19 mouse cellular contexts compared by ENCODE assay signal in the genomic region with DNA sequence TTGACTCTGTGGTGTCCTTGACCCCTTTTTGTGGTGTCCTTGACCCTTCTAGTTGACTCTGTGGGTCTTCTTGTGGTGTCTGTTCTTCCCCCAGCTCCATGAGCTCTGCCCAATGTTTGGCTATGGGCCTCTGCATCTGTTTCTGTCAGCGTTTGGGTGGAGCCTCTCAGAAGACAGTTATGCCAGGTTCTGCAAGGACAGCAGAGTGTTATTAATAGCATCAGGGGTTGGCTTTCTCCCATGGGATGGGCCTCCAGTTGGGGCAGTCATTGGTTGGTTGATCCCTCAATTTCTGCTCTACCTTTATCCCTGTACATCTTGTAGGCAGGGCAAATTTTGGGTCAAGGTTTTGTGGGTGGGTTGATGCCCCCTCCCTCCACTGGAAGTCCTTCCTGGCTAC.
DNase-seq lines count a peak whose midpoint lies in the region; ATAC-seq lines count a peak whose summit lies in the region.
"Had no signal": no experiment of that assay in that cellular context is flagged by ENCODE, and none has a peak within 500 bp of the region (broad histone marks: within the 10 kb centered on the region; RNA-seq: fewer than 3 reads in every experiment).

No protein-coding gene starts in this region.

- no peaks in the 10 kb centered on the region for H3K27me3 ChIP-seq in heart, embryonic 11.5 days (ENCODE audit: control insufficient read depth, insufficient read depth, low read length)
- H3K27me3 ChIP-seq in kidney, embryonic 16.5 days (ENCODE audit: insufficient read depth, low read length), result no peaks in the 10 kb centered on the region
- H3K27me3 ChIP-seq: embryonic facial prominence, embryonic 12.5 days; forebrain, embryonic 15.5 days had no signal

- no peak overlapping the region for H3K4me3 ChIP-seq in heart, embryonic 11.5 days (ENCODE audit: low read depth, low read length)
- H3K4me3 ChIP-seq in kidney, embryonic 16.5 days (ENCODE audit: low read length), result no peak overlapping the region
- H3K4me3 ChIP-seq: embryonic facial prominence, embryonic 10.5 days; embryonic facial prominence, embryonic 12.5 days; forebrain, embryonic 13.5 days; forebrain, embryonic 15.5 days had no signal

- no peaks in the 10 kb centered on the region for H3K9me3 ChIP-seq in heart, embryonic 11.5 days (replicated peaks; ENCODE audit: control insufficient read depth, low read length)
- H3K9me3 ChIP-seq in kidney, embryonic 16.5 days (ENCODE audit: low read length), result no peaks in the 10 kb centered on the region
- H3K9me3 ChIP-seq: embryonic facial prominence, embryonic 10.5 days; embryonic facial prominence, embryonic 12.5 days; forebrain, embryonic 13.5 days; forebrain, embryonic 15.5 days had no signal

- 68% methylated on average over 1 of the region's 1 CpGs for WGBS in heart, embryonic 11.5 days (ENCODE audit: insufficient replicate concordance)
- 100% methylated on average over 1 of the region's 1 CpGs for WGBS in kidney, embryonic 16.5 days

- intact Hi-C loops in heart, postnatal 25 days (cut with DNase I), result no loop called here
- intact Hi-C loops in heart, postnatal 10 days (cut with DNase I), result no loop called here

- no peak overlapping the region for H3K9ac ChIP-seq in heart, embryonic 11.5 days (ENCODE audit: low read depth, low read length)
- H3K9ac ChIP-seq in kidney, embryonic 16.5 days (replicated peaks; ENCODE audit: low read length), result no peak overlapping the region
- H3K9ac ChIP-seq: embryonic facial prominence, embryonic 12.5 days; forebrain, embryonic 13.5 days; forebrain, embryonic 15.5 days had no signal

- no peak overlapping the region for H3K4me2 ChIP-seq in heart, embryonic 11.5 days
- H3K4me2 ChIP-seq in kidney, embryonic 16.5 days (replicated peaks; ENCODE audit: low read depth, low read length), result no peak overlapping the region
- H3K4me2 ChIP-seq: embryonic facial prominence, embryonic 12.5 days; forebrain, embryonic 13.5 days; forebrain, embryonic 15.5 days had no signal

- H3K36me3 ChIP-seq in heart, embryonic 11.5 days (ENCODE audit: control insufficient read depth, insufficient read depth, low read length), result no peaks in the 10 kb centered on the region
- no peaks in the 10 kb centered on the region for H3K36me3 ChIP-seq in kidney, embryonic 16.5 days (ENCODE audit: insufficient read depth, low read length)
- H3K36me3 ChIP-seq: embryonic facial prominence, embryonic 10.5 days; embryonic facial prominence, embryonic 12.5 days; forebrain, embryonic 15.5 days had no signal

- H3K27ac ChIP-seq in heart, embryonic 11.5 days (ENCODE audit: low read depth, low read length), result no peak overlapping the region
- no peak overlapping the region for H3K27ac ChIP-seq in kidney, embryonic 16.5 days (ENCODE audit: low read length)
- H3K27ac ChIP-seq: embryonic facial prominence, embryonic 10.5 days; embryonic facial prominence, embryonic 12.5 days; forebrain, embryonic 13.5 days; forebrain, embryonic 15.5 days had no signal

- ATAC-seq in heart, embryonic 11.5 days (replicated peaks; ENCODE audit: insufficient number of reproducible peaks, low FRiP score, low TSS enrichment), result no peak
- no peak for ATAC-seq in kidney, embryonic 16.5 days (ENCODE audit: low FRiP score, low TSS enrichment)
- ATAC-seq: forebrain, embryonic 13.5 days; forebrain, embryonic 15.5 days had no signal

- H3K4me1 ChIP-seq in heart, embryonic 11.5 days (ENCODE audit: control insufficient read depth, insufficient read depth, low read length), result no peaks in the 10 kb centered on the region
- H3K4me1 ChIP-seq in kidney, embryonic 16.5 days (ENCODE audit: insufficient read depth, low read length), result 0 out of 2 replicates have a peak, but pooled peaks cover 3% of the 10 kb centered on the region
- H3K4me1 ChIP-seq: embryonic facial prominence, embryonic 10.5 days; embryonic facial prominence, embryonic 12.5 days had no signal

- peak; percentile 26 to 44 for DNase-seq in heart, adult 18-20 months
- peak; percentile 20 to 25 for DNase-seq in heart, adult 9 months (ENCODE audit: low spot score in 2 of 2)
- no peak for DNase-seq in heart, postnatal 25 days (ENCODE audit: low spot score)
- DNase-seq in heart, postnatal 10 days, result peak; percentile 50 to 56
- no peak for DNase-seq in adrenal gland, adult 8-10 months
- DNase-seq: adrenal gland, adult 2 months; adrenal gland, postnatal 14 days; adrenal gland, postnatal 36 days; cerebellum, adult 11-12 months; cerebellum, adult 2 months; cerebellum, adult 9-10 months; cerebellum, postnatal 10 days; cerebellum, postnatal 25 days had no signal

Comparison
In these comparisons a context has a peak if more than half of its experiments do, and no peak if none do; other contexts are left out.
1. DNase-seq: peak in heart, adult 18-20 months (2 of 2), heart, adult 9 months (2 of 2) and heart, postnatal 10 days (2 of 2); none in heart, postnatal 25 days (single experiment) and adrenal gland, adult 8-10 months (single experiment).